Mouse (Mus musculus): ENCODE results near the gene Fah.

GRCm38 (mm10) chr7:84620956-84621355, 14.4 kb upstream of the Fah start:
- TF ChIP-seq CTCF (IDR thresholded peaks at IDR 0.05; ENCODE audit: low read depth): no peak
- no peak for TF ChIP-seq EP300 (optimal IDR thresholded peaks at IDR 0.05)
